Comparison of ENCODE assay signal across 15 mouse cellular contexts in the genomic region with DNA sequence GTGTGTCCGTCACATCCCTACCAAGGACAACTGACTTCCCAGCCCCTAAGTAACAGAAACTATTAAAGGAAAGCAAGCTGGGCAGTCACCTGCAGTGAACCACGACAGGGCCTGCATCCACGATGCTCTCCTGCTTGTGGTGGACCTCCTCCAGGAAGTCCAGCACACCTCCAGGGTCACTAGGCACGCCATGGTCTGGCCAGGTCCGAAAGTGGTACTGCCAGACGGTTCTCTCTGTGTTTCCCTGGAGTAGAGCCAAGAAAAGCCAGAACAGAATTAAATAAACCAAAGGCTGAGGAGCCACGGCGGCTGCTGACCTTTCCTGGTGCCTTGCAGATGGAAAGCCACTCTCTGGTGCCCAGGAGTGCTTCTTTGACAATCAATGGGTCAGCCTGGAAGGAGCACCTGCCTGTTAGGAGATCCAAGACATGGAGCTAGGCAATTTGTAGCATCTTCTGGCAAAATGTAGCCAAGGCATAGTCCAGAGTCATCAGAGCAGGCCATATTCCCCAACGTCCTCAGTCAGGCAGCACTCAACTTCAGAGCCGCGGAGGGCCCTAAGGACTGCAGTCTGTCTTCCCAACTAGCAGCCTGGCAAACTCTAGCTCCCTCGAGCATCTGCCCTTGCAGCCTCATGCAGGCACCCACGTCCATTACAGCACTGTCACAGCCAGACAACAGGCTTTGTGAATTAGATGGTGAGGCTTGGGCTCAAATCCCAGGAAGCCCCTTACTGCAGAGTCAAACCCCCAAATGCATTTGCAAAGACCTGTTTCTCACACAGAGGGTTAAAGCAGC. TPM values are rescaled to one million over a fixed set of nuclear protein-coding genes. Genes with fewer than 3 reads are reported as not detected.
DNase-seq lines count a peak whose midpoint lies in the region; ATAC-seq and TF ChIP-seq lines count a peak whose summit lies in the region.
"Had no signal": no experiment of that assay in that cellular context is flagged by ENCODE, and none has a peak within 500 bp of the region (broad histone marks: within the 10 kb centered on the region; RNA-seq: fewer than 3 reads in every experiment).

No protein-coding gene starts in this region.

- peaks cover 45% of the 10 kb centered on the region for H3K4me1 ChIP-seq in forebrain, embryonic 15.5 days
- H3K4me1 ChIP-seq in forebrain, embryonic 12.5 days: peaks cover 14% of the 10 kb centered on the region
- H3K4me1 ChIP-seq in kidney, adult 2 months (ENCODE audit: control insufficient read depth, insufficient read depth, low read length): peaks cover 20% of the 10 kb centered on the region
- H3K4me1 ChIP-seq in kidney, embryonic 14.5 days (ENCODE audit: control insufficient read depth, insufficient read depth, low read length): 0 out of 2 replicates have a peak, but pooled peaks cover 4% of the 10 kb centered on the region
- peaks cover 10% of the 10 kb centered on the region; the same call in 1 of the 2 replicates for H3K4me1 ChIP-seq in neural tube, embryonic 13.5 days (replicated peaks)
- H3K4me1 ChIP-seq in neural tube, embryonic 15.5 days: peaks cover 15% of the 10 kb centered on the region; the same call in 1 of the 2 replicates
- H3K4me1 ChIP-seq: liver, embryonic 12.5 days; neural tube, embryonic 12.5 days had no signal

- H3K4me3 ChIP-seq in forebrain, embryonic 15.5 days: no peak overlapping the region
- H3K4me3 ChIP-seq in forebrain, embryonic 12.5 days (replicated peaks): no peak overlapping the region
- no peak overlapping the region for H3K4me3 ChIP-seq in kidney, adult 2 months (ENCODE audit: insufficient read depth, low read depth, low read length)
- no peak overlapping the region for H3K4me3 ChIP-seq in kidney, embryonic 14.5 days (ENCODE audit: low read length)
- H3K4me3 ChIP-seq in neural tube, embryonic 13.5 days: no peak overlapping the region
- no peak overlapping the region for H3K4me3 ChIP-seq in neural tube, embryonic 15.5 days (replicated peaks)
- H3K4me3 ChIP-seq: heart, adult 2 months; liver, embryonic 12.5 days; midbrain, embryonic 13.5 days; neural tube, embryonic 12.5 days had no signal

- H3K9ac ChIP-seq in forebrain, embryonic 15.5 days (replicated peaks): no peak overlapping the region
- H3K9ac ChIP-seq in forebrain, embryonic 12.5 days: no peak overlapping the region
- no peak overlapping the region for H3K9ac ChIP-seq in kidney, embryonic 14.5 days (ENCODE audit: low read depth, low read length)
- 0 out of 2 replicates have a peak overlapping the region, but pooled peaks have one; percentile 31 for H3K9ac ChIP-seq in neural tube, embryonic 13.5 days
- no peak overlapping the region for H3K9ac ChIP-seq in neural tube, embryonic 15.5 days (replicated peaks)
- H3K9ac ChIP-seq: liver, embryonic 12.5 days; neural tube, embryonic 12.5 days had no signal

- no peaks in the 10 kb centered on the region for H3K9me3 ChIP-seq in forebrain, embryonic 15.5 days
- H3K9me3 ChIP-seq in forebrain, embryonic 12.5 days: no peaks in the 10 kb centered on the region
- H3K9me3 ChIP-seq in kidney, embryonic 14.5 days (ENCODE audit: control insufficient read depth, low read length): no peaks in the 10 kb centered on the region
- no peaks in the 10 kb centered on the region for H3K9me3 ChIP-seq in neural tube, embryonic 13.5 days
- H3K9me3 ChIP-seq in neural tube, embryonic 15.5 days (replicated peaks): no peaks in the 10 kb centered on the region
- H3K9me3 ChIP-seq: liver, embryonic 12.5 days; midbrain, embryonic 13.5 days; neural tube, embryonic 12.5 days had no signal

- TF ChIP-seq CTCF in kidney, adult 2 months (conservative IDR thresholded peaks at IDR 0.05; ENCODE audit: insufficient read depth, insufficient read length, low read depth, low read length): no peak

- peaks cover 27% of the 10 kb centered on the region for H3K36me3 ChIP-seq in forebrain, embryonic 15.5 days
- peaks cover 77% of the 10 kb centered on the region for H3K36me3 ChIP-seq in forebrain, embryonic 12.5 days (replicated peaks)
- H3K36me3 ChIP-seq in kidney, adult 2 months (ENCODE audit: control insufficient read depth, insufficient read depth, low read length): peaks cover 1% of the 10 kb centered on the region; the same call in 1 of the 2 replicates
- peaks cover 75% of the 10 kb centered on the region for H3K36me3 ChIP-seq in kidney, embryonic 14.5 days (ENCODE audit: control insufficient read depth, insufficient read depth, low read length)
- peaks cover 91% of the 10 kb centered on the region for H3K36me3 ChIP-seq in neural tube, embryonic 13.5 days
- H3K36me3 ChIP-seq in neural tube, embryonic 15.5 days: peaks cover 72% of the 10 kb centered on the region

- H3K27me3 ChIP-seq in forebrain, embryonic 15.5 days: no peaks in the 10 kb centered on the region
- no peaks in the 10 kb centered on the region for H3K27me3 ChIP-seq in forebrain, embryonic 12.5 days
- H3K27me3 ChIP-seq in kidney, adult 2 months (replicated peaks; ENCODE audit: control insufficient read depth, insufficient read depth, low read length): no peaks in the 10 kb centered on the region
- no peaks in the 10 kb centered on the region for H3K27me3 ChIP-seq in kidney, embryonic 14.5 days (ENCODE audit: control insufficient read depth, insufficient read depth, low read length)
- H3K27me3 ChIP-seq in neural tube, embryonic 13.5 days: no peaks in the 10 kb centered on the region
- no peaks in the 10 kb centered on the region for H3K27me3 ChIP-seq in neural tube, embryonic 15.5 days (replicated peaks)
- H3K27me3 ChIP-seq: liver, embryonic 12.5 days; midbrain, embryonic 13.5 days; neural tube, embryonic 12.5 days had no signal

- no peak for TF ChIP-seq POLR2A in kidney, adult 2 months (IDR thresholded peaks at IDR 0.05; ENCODE audit: low read depth, low read length)

- 82% methylated on average over 13 of the region's 13 CpGs for WGBS in forebrain, embryonic 15.5 days
- 89% methylated on average over 13 of the region's 13 CpGs for whole genome bisulfite sequencing in forebrain, embryonic 12.5 days
- WGBS in kidney, adult 2 months: 52% methylated on average over 13 of the region's 13 CpGs
- WGBS in kidney, embryonic 14.5 days: 79% methylated on average over 13 of the region's 13 CpGs
- WGBS in neural tube, embryonic 13.5 days: 85% methylated on average over 13 of the region's 13 CpGs
- 81% methylated on average over 13 of the region's 13 CpGs for whole genome bisulfite sequencing in neural tube, embryonic 15.5 days

- peak overlapping the region; percentile 83 for H3K27ac ChIP-seq in forebrain, embryonic 15.5 days (replicated peaks)
- no peak overlapping the region for H3K27ac ChIP-seq in forebrain, embryonic 12.5 days
- H3K27ac ChIP-seq in kidney, adult 2 months (ENCODE audit: insufficient read depth, low read depth, low read length): no peak overlapping the region
- no peak overlapping the region for H3K27ac ChIP-seq in kidney, embryonic 14.5 days (ENCODE audit: low read depth, low read length)
- peak overlapping the region; percentile 42 for H3K27ac ChIP-seq in neural tube, embryonic 13.5 days (replicated peaks)
- no peak overlapping the region for H3K27ac ChIP-seq in neural tube, embryonic 15.5 days (replicated peaks)
- H3K27ac ChIP-seq: heart, adult 2 months; liver, embryonic 12.5 days; neural tube, embryonic 12.5 days had no signal

- ATAC-seq in forebrain, embryonic 15.5 days (replicated peaks): no peak
- no peak for ATAC-seq in forebrain, embryonic 12.5 days (ENCODE audit: low FRiP score)
- no peak for ATAC-seq in kidney, embryonic 14.5 days (ENCODE audit: low FRiP score, low TSS enrichment)
- ATAC-seq in neural tube, embryonic 13.5 days (ENCODE audit: low read depth): no peak
- no peak for ATAC-seq in neural tube, embryonic 15.5 days (ENCODE audit: low FRiP score)
- ATAC-seq: liver, embryonic 12.5 days; midbrain, embryonic 13.5 days had no signal

- DNase-seq in kidney, adult 2 months: peak; percentile 72
- no peak for DNase-seq in right cerebral cortex, postnatal 4 days
- no peak for DNase-seq in thymus, postnatal 10 days (ENCODE audit: low spot score in 2 of 2)
- DNase-seq: B cell, adult 2 months; heart, adult 2 months; heart, postnatal 36 days; lung, postnatal 14 days had no signal

- no peak overlapping the region for H3K4me2 ChIP-seq in forebrain, embryonic 15.5 days (replicated peaks)
- no peak overlapping the region for H3K4me2 ChIP-seq in forebrain, embryonic 12.5 days
- no peak overlapping the region for H3K4me2 ChIP-seq in kidney, embryonic 14.5 days (replicated peaks; ENCODE audit: low read depth, low read length)
- no peak overlapping the region for H3K4me2 ChIP-seq in neural tube, embryonic 13.5 days
- no peak overlapping the region for H3K4me2 ChIP-seq in neural tube, embryonic 15.5 days
- H3K4me2 ChIP-seq: liver, embryonic 12.5 days; midbrain, embryonic 13.5 days; neural tube, embryonic 12.5 days had no signal

RNA-seq across cellular contexts. Expression of gene Ptpn11, which starts 46.6 kb away (rescaled TPM):
- polyA plus RNA-seq in forebrain, embryonic 15.5 days (2015; fragmentation: Nextera tagmentation; extraction: Ambion mirVana): 25.9 and 26.1 TPM in 2 replicates
- polyA plus RNA-seq in forebrain, embryonic 12.5 days (2016; fragmentation: Nextera tagmentation; extraction: Ambion mirVana): 26.3 and 26.4 TPM in 2 replicates
- 29.5 and 32.4 TPM in 2 replicates for polyA plus RNA-seq in kidney, adult 2 months (2012; rRNA removed)
- 21.2 and 26.5 TPM in 2 replicates for polyA plus RNA-seq in kidney, embryonic 14.5 days (2014; fragmentation: Nextera tagmentation; extraction: Ambion mirVana)
- polyA plus RNA-seq in neural tube, embryonic 13.5 days (2015; fragmentation: Nextera tagmentation; extraction: Ambion mirVana): 17.2 and 19.4 TPM in 2 replicates
- polyA plus RNA-seq in neural tube, embryonic 15.5 days (2015; fragmentation: Nextera tagmentation; extraction: Ambion mirVana): 18.2 and 20.0 TPM in 2 replicates

RNA-seq across cellular contexts. Expression of gene Rpl6, which starts 59.6 kb away (rescaled TPM):
- 398 and 410 TPM in 2 replicates for polyA plus RNA-seq in forebrain, embryonic 15.5 days (2015; fragmentation: Nextera tagmentation; extraction: Ambion mirVana)
- polyA plus RNA-seq in forebrain, embryonic 12.5 days (2016; fragmentation: Nextera tagmentation; extraction: Ambion mirVana): 479 and 481 TPM in 2 replicates
- 253 and 281 TPM in 2 replicates for polyA plus RNA-seq in kidney, adult 2 months (2012; rRNA removed)
- polyA plus RNA-seq in kidney, embryonic 14.5 days (2014; fragmentation: Nextera tagmentation; extraction: Ambion mirVana): 738 and 891 TPM in 2 replicates
- 425 and 431 TPM in 2 replicates for polyA plus RNA-seq in neural tube, embryonic 13.5 days (2015; fragmentation: Nextera tagmentation; extraction: Ambion mirVana)
- 343 and 391 TPM in 2 replicates for polyA plus RNA-seq in neural tube, embryonic 15.5 days (2015; fragmentation: Nextera tagmentation; extraction: Ambion mirVana)

Comparison
In these comparisons a context has a peak if more than half of its experiments do, and no peak if none do; other contexts are left out.
1. H3K27ac ChIP-seq: peak in forebrain, embryonic 15.5 days (single experiment) and neural tube, embryonic 13.5 days (single experiment); none in forebrain, embryonic 12.5 days (single experiment), kidney, adult 2 months (single experiment), kidney, embryonic 14.5 days (single experiment) and neural tube, embryonic 15.5 days (single experiment).